Mouse (Mus musculus): ENCODE measurements around the gene Tmem98.

GRCm38 (mm10) chr11:80868039-80868438 lies 58.1 kb downstream of the Tmem98 start:
- TF ChIP-seq EP300 (optimal IDR thresholded peaks at IDR 0.05), result no peak
- TF ChIP-seq CTCF (IDR thresholded peaks at IDR 0.05; ENCODE audit: low read depth), result no peak
